Mouse (Mus musculus): Measurements from ENCODE around the gene Lifr. TPM values are rescaled to one million over a fixed set of nuclear protein-coding genes. Genes with fewer than 3 reads are reported as not detected.

Lifr gene
- polyA plus RNA-seq, 1 experiment from 2014 or later = 19.8 TPM

GRCm38 (mm10) chr15:7112227-7112907 lies 22.0 kb downstream of the Lifr start:
- H3K4me3 ChIP-seq (ENCODE audit: low read depth, low read length) = no peak overlapping the region
- H3K27ac ChIP-seq (replicated peaks; ENCODE audit: low read depth, low read length) = no peak overlapping the region
- H3K4me1 ChIP-seq (ENCODE audit: control insufficient read depth, insufficient read depth, low read length) = no peaks in the 10 kb centered on the region
- H3K9ac ChIP-seq (replicated peaks; ENCODE audit: low read length) = no peak overlapping the region
- H3K27me3 ChIP-seq (ENCODE audit: control insufficient read depth, insufficient read depth, low read length) = no peaks in the 10 kb centered on the region
- H3K4me2 ChIP-seq (ENCODE audit: low read depth, low read length) = no peak overlapping the region
- DNase-seq (ENCODE audit: low spot score) = no peak
- no peak for ATAC-seq (replicated peaks; ENCODE audit: insufficient number of reproducible peaks, low FRiP score, low TSS enrichment, low read depth)
- no peaks in the 10 kb centered on the region for H3K9me3 ChIP-seq (replicated peaks; ENCODE audit: control insufficient read depth, low read length)
- WGBS = 72% methylated on average over 6 of the region's 6 CpGs
- H3K36me3 ChIP-seq (replicated peaks; ENCODE audit: control insufficient read depth, insufficient read depth, low read depth, low read length) = no peaks in the 10 kb centered on the region

GRCm38 (mm10) chr15:7113906-7114305 lies 23.5 kb downstream of the Lifr start:
- DNase-seq (ENCODE audit: low spot score) (no peak), ATAC-seq (replicated peaks; ENCODE audit: insufficient number of reproducible peaks, low FRiP score, low TSS enrichment, low read depth) (no peak)
- H3K27ac ChIP-seq (replicated peaks; ENCODE audit: low read depth, low read length) = no peak overlapping the region
- no peaks in the 10 kb centered on the region for H3K4me1 ChIP-seq (ENCODE audit: control insufficient read depth, insufficient read depth, low read length)
- no peak overlapping the region for H3K9ac ChIP-seq (replicated peaks; ENCODE audit: low read length)
- H3K4me3 ChIP-seq (ENCODE audit: low read depth, low read length) = no peak overlapping the region
- H3K27me3 ChIP-seq (ENCODE audit: control insufficient read depth, insufficient read depth, low read length) = no peaks in the 10 kb centered on the region
- H3K9me3 ChIP-seq (replicated peaks; ENCODE audit: control insufficient read depth, low read length) = no peaks in the 10 kb centered on the region
- WGBS = 83% methylated on average over 3 of the region's 3 CpGs
- no peak overlapping the region for H3K4me2 ChIP-seq (ENCODE audit: low read depth, low read length)
- H3K36me3 ChIP-seq (replicated peaks; ENCODE audit: control insufficient read depth, insufficient read depth, low read depth, low read length) = no peaks in the 10 kb centered on the region

- Histone ChIP-seq H3K9me3 (replicated peaks; ENCODE audit: control insufficient read depth, low read length) (no peaks in the 10 kb centered on the region), H3K27me3 (ENCODE audit: control insufficient read depth, insufficient read depth, low read length) (no peaks in the 10 kb centered on the region), H3K4me2 (ENCODE audit: low read depth, low read length) (no peak overlapping the region), H3K4me3 (ENCODE audit: low read depth, low read length) (no peak overlapping the region), H3K9ac (replicated peaks; ENCODE audit: low read length) (no peak overlapping the region), H3K36me3 (replicated peaks; ENCODE audit: control insufficient read depth, insufficient read depth, low read depth, low read length) (no peaks in the 10 kb centered on the region), H3K27ac (replicated peaks; ENCODE audit: low read depth, low read length) (no peak overlapping the region), H3K4me1 (ENCODE audit: control insufficient read depth, insufficient read depth, low read length) (no peaks in the 10 kb centered on the region)
- DNase-seq (ENCODE audit: low spot score) = no peak
- 49% methylated on average over 7 of the region's 7 CpGs for WGBS
- ATAC-seq (replicated peaks; ENCODE audit: insufficient number of reproducible peaks, low FRiP score, low TSS enrichment, low read depth) = no peak
These were observed 25.1 kb downstream of the Lifr start for GRCm38 (mm10) chr15:7115326-7116003.

- ATAC-seq (replicated peaks; ENCODE audit: insufficient number of reproducible peaks, low FRiP score, low TSS enrichment, low read depth) (no peak), DNase-seq (ENCODE audit: low spot score) (no peak)
- H3K9me3 ChIP-seq (replicated peaks; ENCODE audit: control insufficient read depth, low read length) = no peaks in the 10 kb centered on the region
- WGBS = 78% methylated on average over 1 of the region's 1 CpGs
- no peak overlapping the region for H3K4me3 ChIP-seq (ENCODE audit: low read depth, low read length)
- no peaks in the 10 kb centered on the region for H3K4me1 ChIP-seq (ENCODE audit: control insufficient read depth, insufficient read depth, low read length)
- H3K9ac ChIP-seq (replicated peaks; ENCODE audit: low read length) = no peak overlapping the region
- H3K27me3 ChIP-seq (ENCODE audit: control insufficient read depth, insufficient read depth, low read length) = no peaks in the 10 kb centered on the region
- H3K36me3 ChIP-seq (replicated peaks; ENCODE audit: control insufficient read depth, insufficient read depth, low read depth, low read length) = no peaks in the 10 kb centered on the region
- H3K4me2 ChIP-seq (ENCODE audit: low read depth, low read length) = no peak overlapping the region
- H3K27ac ChIP-seq (replicated peaks; ENCODE audit: low read depth, low read length) = no peak overlapping the region
These were observed 25.8 kb downstream of the Lifr start for GRCm38 (mm10) chr15:7116216-7116615.

- no peak for DNase-seq (ENCODE audit: low spot score)
- no peak for ATAC-seq (replicated peaks; ENCODE audit: insufficient number of reproducible peaks, low FRiP score, low TSS enrichment, low read depth)
These were observed 26.3 kb downstream of the Lifr start for GRCm38 (mm10) chr15:7116699-7117098.

GRCm38 (mm10) chr15:7117944-7118343 lies 27.5 kb downstream of the Lifr start:
- Histone ChIP-seq H3K4me3 (ENCODE audit: low read depth, low read length) (no peak overlapping the region), H3K36me3 (replicated peaks; ENCODE audit: control insufficient read depth, insufficient read depth, low read depth, low read length) (no peaks in the 10 kb centered on the region), H3K9me3 (replicated peaks; ENCODE audit: control insufficient read depth, low read length) (no peaks in the 10 kb centered on the region), H3K27ac (replicated peaks; ENCODE audit: low read depth, low read length) (no peak overlapping the region), H3K4me1 (ENCODE audit: control insufficient read depth, insufficient read depth, low read length) (no peaks in the 10 kb centered on the region), H3K4me2 (ENCODE audit: low read depth, low read length) (no peak overlapping the region), H3K27me3 (ENCODE audit: control insufficient read depth, insufficient read depth, low read length) (no peaks in the 10 kb centered on the region), H3K9ac (replicated peaks; ENCODE audit: low read length) (no peak overlapping the region)
- 76% methylated on average over 6 of the region's 6 CpGs for WGBS
- ATAC-seq (replicated peaks; ENCODE audit: insufficient number of reproducible peaks, low FRiP score, low TSS enrichment, low read depth) (no peak), DNase-seq (ENCODE audit: low spot score) (no peak)

More at GRCm38 (mm10) chr15:7116699-7117098, 26.3 kb downstream of the Lifr start:
- Histone ChIP-seq H3K4me2 (ENCODE audit: low read depth, low read length) (no peak overlapping the region), H3K9me3 (replicated peaks; ENCODE audit: control insufficient read depth, low read length) (no peaks in the 10 kb centered on the region), H3K27me3 (ENCODE audit: control insufficient read depth, insufficient read depth, low read length) (no peaks in the 10 kb centered on the region), H3K36me3 (replicated peaks; ENCODE audit: control insufficient read depth, insufficient read depth, low read depth, low read length) (no peaks in the 10 kb centered on the region), H3K27ac (replicated peaks; ENCODE audit: low read depth, low read length) (no peak overlapping the region), H3K9ac (replicated peaks; ENCODE audit: low read length) (no peak overlapping the region), H3K4me1 (ENCODE audit: control insufficient read depth, insufficient read depth, low read length) (no peaks in the 10 kb centered on the region), H3K4me3 (ENCODE audit: low read depth, low read length) (no peak overlapping the region)
- 68% methylated on average over 3 of the region's 3 CpGs for WGBS

- H3K36me3 ChIP-seq (replicated peaks; ENCODE audit: control insufficient read depth, insufficient read depth, low read depth, low read length) = no peaks in the 10 kb centered on the region
- H3K4me2 ChIP-seq (ENCODE audit: low read depth, low read length) = no peak overlapping the region
- H3K4me1 ChIP-seq (ENCODE audit: control insufficient read depth, insufficient read depth, low read length) = no peaks in the 10 kb centered on the region
- whole genome bisulfite sequencing = 72% methylated on average over 5 of the region's 5 CpGs
- H3K27ac ChIP-seq (replicated peaks; ENCODE audit: low read depth, low read length) = no peak overlapping the region
- no peaks in the 10 kb centered on the region for H3K27me3 ChIP-seq (ENCODE audit: control insufficient read depth, insufficient read depth, low read length)
- no peaks in the 10 kb centered on the region for H3K9me3 ChIP-seq (replicated peaks; ENCODE audit: control insufficient read depth, low read length)
- DNase-seq (ENCODE audit: low spot score) = no peak
- ATAC-seq (replicated peaks; ENCODE audit: insufficient number of reproducible peaks, low FRiP score, low TSS enrichment, low read depth) = no peak
- no peak overlapping the region for H3K4me3 ChIP-seq (ENCODE audit: low read depth, low read length)
- no peak overlapping the region for H3K9ac ChIP-seq (replicated peaks; ENCODE audit: low read length)
These were observed 28.4 kb downstream of the Lifr start for GRCm38 (mm10) chr15:7118849-7119248.

DNA sequence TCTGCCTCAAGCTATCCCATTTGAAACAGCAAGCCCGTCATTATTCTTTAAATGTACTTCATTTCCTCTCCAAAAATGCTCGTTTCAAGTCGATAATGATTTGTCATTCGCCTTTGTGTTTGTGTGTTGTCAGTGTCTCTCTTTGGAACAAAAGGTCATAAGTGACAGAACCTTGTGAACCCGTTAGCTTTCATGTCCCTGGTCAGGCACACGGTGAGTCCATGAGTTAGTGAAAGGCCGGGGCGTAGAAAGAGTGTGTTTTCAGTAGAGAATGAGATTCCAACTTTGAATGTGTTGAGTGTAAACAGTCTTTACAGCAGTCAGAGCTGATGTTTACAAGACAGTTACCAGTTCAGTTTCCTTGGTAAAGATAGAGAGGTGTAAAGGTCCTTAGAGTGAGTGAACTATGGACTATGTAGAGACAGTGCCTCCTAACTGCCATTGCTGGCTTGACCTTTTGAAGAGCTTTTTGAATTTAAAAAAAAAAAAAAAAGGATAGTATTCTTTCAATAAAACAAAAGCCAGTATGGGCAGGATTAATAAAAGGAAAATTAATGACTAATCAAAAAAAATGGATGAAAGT lies 29.6 kb downstream of the Lifr start:
- Histone ChIP-seq H3K9ac (replicated peaks; ENCODE audit: low read length) (no peak overlapping the region), H3K9me3 (replicated peaks; ENCODE audit: control insufficient read depth, low read length) (no peaks in the 10 kb centered on the region), H3K27me3 (ENCODE audit: control insufficient read depth, insufficient read depth, low read length) (no peaks in the 10 kb centered on the region), H3K27ac (replicated peaks; ENCODE audit: low read depth, low read length) (no peak overlapping the region), H3K36me3 (replicated peaks; ENCODE audit: control insufficient read depth, insufficient read depth, low read depth, low read length) (no peaks in the 10 kb centered on the region), H3K4me3 (ENCODE audit: low read depth, low read length) (no peak overlapping the region), H3K4me2 (ENCODE audit: low read depth, low read length) (no peak overlapping the region), H3K4me1 (ENCODE audit: control insufficient read depth, insufficient read depth, low read length) (no peaks in the 10 kb centered on the region)
- WGBS = 69% methylated on average over 8 of the region's 8 CpGs
- ATAC-seq (replicated peaks; ENCODE audit: insufficient number of reproducible peaks, low FRiP score, low TSS enrichment, low read depth) = no peak
- DNase-seq (ENCODE audit: low spot score) = no peak

Measured in embryonic facial prominence, embryonic 11.5 days (tissue).